Mouse (Mus musculus): ENCODE results near the gene Abca13.

Abca13 gene

GRCm38 (mm10) chr11:9684952-9685351 lies 493.2 kb downstream of the Abca13 start:
- no peak for DNase-seq (ENCODE audit: low read depth, low spot score)

DNA sequence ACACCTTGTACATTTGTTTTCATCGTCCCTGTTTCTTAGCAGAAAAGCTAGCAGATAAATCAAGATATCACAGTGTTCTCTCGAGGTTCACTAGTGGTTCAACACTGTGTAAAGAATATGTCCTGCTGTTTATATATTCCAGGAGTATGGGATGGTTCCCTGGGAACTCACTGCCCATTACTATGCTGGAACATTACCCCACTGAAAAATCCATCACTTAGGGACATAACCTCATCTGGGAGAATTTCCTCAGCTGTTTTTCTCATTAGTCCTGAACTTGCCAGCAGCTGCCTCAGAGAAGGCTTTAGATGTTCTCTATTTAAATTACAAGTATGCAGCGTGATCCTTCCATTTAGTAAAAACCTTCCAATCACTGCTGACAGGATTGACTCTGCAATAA lies 513.4 kb downstream of the Abca13 start:
- no peak for DNase-seq (ENCODE audit: low read depth, low spot score)

DNA sequence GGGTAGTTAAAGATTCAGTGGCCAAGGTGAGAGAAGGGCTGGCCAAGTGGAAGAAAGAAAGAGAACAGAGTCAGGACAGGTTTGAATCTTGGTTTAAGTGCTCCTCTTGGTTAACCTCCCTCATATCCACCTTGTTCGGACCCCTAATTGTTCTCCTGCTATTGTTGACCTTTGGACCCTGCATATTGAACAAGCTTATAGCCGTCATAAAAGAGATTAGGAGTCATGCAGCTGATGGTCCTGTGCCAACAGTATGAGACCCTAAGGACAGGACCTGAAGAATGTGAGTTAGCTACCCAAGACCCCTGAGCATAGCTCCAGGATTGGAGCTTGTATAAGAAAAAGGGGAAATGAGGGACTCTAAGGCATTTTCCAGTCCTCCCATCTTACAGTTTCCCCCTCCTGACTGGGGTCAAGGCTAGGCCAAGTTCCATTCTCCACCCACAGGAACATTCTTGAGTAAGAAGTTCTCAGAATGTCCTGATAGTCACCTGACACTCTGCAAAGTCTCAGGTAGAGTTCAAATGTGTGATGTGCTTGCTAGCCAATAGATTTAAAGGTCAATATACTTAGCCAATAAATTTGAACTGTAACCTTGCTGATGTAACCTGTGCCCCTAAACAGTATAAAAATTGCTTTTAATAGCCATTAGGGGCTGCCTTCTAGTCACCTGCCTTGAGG lies 536.2 kb downstream of the Abca13 start:
- no peak for DNase-seq (ENCODE audit: low read depth, low spot score)

DNA sequence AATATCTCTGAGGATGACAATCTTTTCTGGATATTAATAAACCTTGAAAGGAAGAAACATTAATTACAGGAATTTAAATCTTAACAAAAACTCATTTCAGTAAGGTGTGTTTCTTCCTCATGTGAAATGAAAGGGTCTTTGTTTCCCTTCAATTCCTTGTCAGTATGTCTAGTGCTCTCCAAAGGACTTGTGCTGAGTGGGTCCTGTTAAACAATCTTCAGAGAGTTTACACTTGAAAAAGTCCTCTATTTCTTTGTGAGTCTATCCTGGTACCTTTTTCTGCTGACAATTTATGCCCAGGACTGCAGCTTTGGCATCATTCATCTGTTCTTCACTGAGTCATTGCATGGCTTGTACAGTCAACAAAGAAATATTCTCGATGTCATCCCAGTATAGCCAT lies 539.6 kb downstream of the Abca13 start:
- no peak for DNase-seq (ENCODE audit: low read depth, low spot score)

Data from brain, embryonic 18.5 days (tissue).